Mouse (Mus musculus): ENCODE measurements at regions not wholly inside any gene's neighbourhood (a gene's known extent, or its start where the extent isn't known, plus 50 kb on each side); places are given as distances from the start of the nearest gene placed in this dataset.

DNA sequence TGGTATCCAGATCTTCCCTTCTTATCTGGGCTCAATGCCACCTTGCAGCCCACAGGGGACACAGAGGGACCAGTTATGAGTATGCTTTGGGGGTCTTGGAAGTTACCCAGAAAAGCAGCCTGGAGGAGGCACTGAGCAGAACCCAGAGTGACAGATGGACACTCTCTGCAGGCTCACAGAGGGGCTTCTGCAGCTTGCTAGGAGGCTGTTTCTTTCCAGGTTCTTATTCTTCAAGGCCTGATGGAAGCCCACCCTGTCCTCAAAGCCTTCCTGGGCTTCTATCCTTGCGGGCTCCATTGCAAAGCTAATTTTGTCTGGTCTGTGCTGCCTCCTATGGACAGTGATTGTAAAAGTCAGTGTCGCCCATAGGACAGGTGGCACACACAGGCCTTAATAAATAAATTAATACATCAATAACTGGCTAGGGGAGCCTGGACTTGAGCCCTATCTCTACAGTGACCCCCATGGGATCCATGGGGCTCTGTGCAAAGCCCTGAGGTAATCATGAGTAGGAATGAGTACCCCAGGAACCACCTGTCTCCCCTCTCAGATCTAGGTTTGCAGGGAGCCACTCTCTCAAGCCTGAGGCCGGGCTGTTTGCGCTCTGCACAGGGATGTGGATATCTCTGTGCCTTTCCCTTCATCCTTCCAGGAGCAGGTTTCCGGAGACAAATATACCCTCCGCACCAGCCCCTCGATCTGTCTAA, 163.4 kb downstream of the Rps24 start:
- TF ChIP-seq CTCF (IDR thresholded peaks at IDR 0.05; ENCODE audit: control insufficient read depth, insufficient read depth, insufficient replicate concordance, low read depth, low read length) (no peak), POLR2A (IDR thresholded peaks at IDR 0.05; ENCODE audit: control insufficient read depth, low read depth, low read length) (no peak)
